Mouse (Mus musculus): Measurements from ENCODE around the gene Gpr35. TPM values are rescaled to one million over a fixed set of nuclear protein-coding genes. Genes with fewer than 3 reads are reported as not detected.

Gpr35 gene
- total and polyA plus RNA-seq, 2 experiments from 2014 or later, result 0.13 to 0.42 TPM

GRCm38 (mm10) chr1:92989891-92990290 is 39.2 kb downstream of the Gpr35 start:
- ATAC-seq, result no peak
- no peak for TF ChIP-seq CTCF (IDR thresholded peaks at IDR 0.05; ENCODE audit: low read depth)
- H3K9me3 ChIP-seq (ENCODE audit: low read length), result no peaks in the 10 kb centered on the region
- no peak for DNase-seq (ENCODE audit: low spot score)
- no peak overlapping the region for H3K4me2 ChIP-seq (ENCODE audit: low read depth, low read length)
- 79% methylated on average over 4 of the region's 4 CpGs for WGBS
- no peak overlapping the region for H3K4me3 ChIP-seq (ENCODE audit: low read length)
- no peaks in the 10 kb centered on the region for H3K27me3 ChIP-seq (ENCODE audit: insufficient read depth, low read length)
- H3K9ac ChIP-seq (replicated peaks; ENCODE audit: low read length), result no peak overlapping the region
- no peaks in the 10 kb centered on the region for H3K4me1 ChIP-seq (ENCODE audit: insufficient read depth, low read length)
- no peaks in the 10 kb centered on the region for H3K36me3 ChIP-seq (ENCODE audit: insufficient read depth, low read length)
- H3K27ac ChIP-seq, result no peak overlapping the region

GRCm38 (mm10) chr1:92992214-92992855 is 41.7 kb downstream of the Gpr35 start:
- H3K4me3 ChIP-seq (ENCODE audit: low read length), result no peak overlapping the region
- H3K36me3 ChIP-seq (ENCODE audit: insufficient read depth, low read length), result no peaks in the 10 kb centered on the region
- DNase-seq (ENCODE audit: low spot score) (no peak), ATAC-seq (no peak)
- WGBS, result 83% methylated on average over 6 of the region's 6 CpGs
- H3K27me3 ChIP-seq (ENCODE audit: insufficient read depth, low read length), result no peaks in the 10 kb centered on the region
- H3K9ac ChIP-seq (replicated peaks; ENCODE audit: low read length), result no peak overlapping the region
- no peak for TF ChIP-seq CTCF (IDR thresholded peaks at IDR 0.05; ENCODE audit: low read depth)
- no peak overlapping the region for H3K4me2 ChIP-seq (ENCODE audit: low read depth, low read length)
- H3K9me3 ChIP-seq (ENCODE audit: low read length), result no peaks in the 10 kb centered on the region
- no peak overlapping the region for H3K27ac ChIP-seq
- no peaks in the 10 kb centered on the region for H3K4me1 ChIP-seq (ENCODE audit: insufficient read depth, low read length)

GRCm38 (mm10) chr1:92992880-92993279 is 42.2 kb downstream of the Gpr35 start:
- H3K27me3 ChIP-seq (ENCODE audit: insufficient read depth, low read length), result no peaks in the 10 kb centered on the region
- no peak for DNase-seq (ENCODE audit: low spot score)
- ATAC-seq, result no peak
- H3K9ac ChIP-seq (replicated peaks; ENCODE audit: low read length), result no peak overlapping the region
- no peak overlapping the region for H3K4me3 ChIP-seq (ENCODE audit: low read length)
- 70% methylated on average over 2 of the region's 2 CpGs for WGBS
- no peak overlapping the region for H3K27ac ChIP-seq
- no peaks in the 10 kb centered on the region for H3K36me3 ChIP-seq (ENCODE audit: insufficient read depth, low read length)
- no peak overlapping the region for H3K4me2 ChIP-seq (ENCODE audit: low read depth, low read length)
- no peak for TF ChIP-seq CTCF (IDR thresholded peaks at IDR 0.05; ENCODE audit: low read depth)
- H3K4me1 ChIP-seq (ENCODE audit: insufficient read depth, low read length), result no peaks in the 10 kb centered on the region
- H3K9me3 ChIP-seq (ENCODE audit: low read length), result no peaks in the 10 kb centered on the region

GRCm38 (mm10) chr1:93006061-93006460 is 55.4 kb downstream of the Gpr35 start, which contains the start of gene Aqp12:
Aqp12 (plus strand) TSS chr1:93006334.
- ATAC-seq (no peak), DNase-seq (ENCODE audit: low spot score) (no peak)
- no peak for TF ChIP-seq CTCF (IDR thresholded peaks at IDR 0.05; ENCODE audit: low read depth)
- H3K36me3 ChIP-seq (ENCODE audit: insufficient read depth, low read length), result no peaks in the 10 kb centered on the region
- H3K27ac ChIP-seq, result no peak within 1 kb of the TSS
- H3K9ac ChIP-seq (replicated peaks; ENCODE audit: low read length), result no peak within 1 kb of the TSS
- no peaks in the 10 kb centered on the region for H3K27me3 ChIP-seq (ENCODE audit: insufficient read depth, low read length)
- 74% methylated on average over 7 of the region's 7 CpGs for WGBS
- no peak within 1 kb of the TSS for H3K4me3 ChIP-seq (ENCODE audit: low read length)
- H3K9me3 ChIP-seq (ENCODE audit: low read length), result no peaks in the 10 kb centered on the region
- no peaks in the 10 kb centered on the region for H3K4me1 ChIP-seq (ENCODE audit: insufficient read depth, low read length)
- H3K4me2 ChIP-seq (ENCODE audit: low read depth, low read length), result no peak within 1 kb of the TSS

- ATAC-seq (no peak), DNase-seq (ENCODE audit: low spot score) (no peak)
- no peaks in the 10 kb centered on the region for H3K36me3 ChIP-seq (ENCODE audit: insufficient read depth, low read length)
- no peak overlapping the region for H3K4me3 ChIP-seq (ENCODE audit: low read length)
- no peaks in the 10 kb centered on the region for H3K9me3 ChIP-seq (ENCODE audit: low read length)
- no peaks in the 10 kb centered on the region for H3K27me3 ChIP-seq (ENCODE audit: insufficient read depth, low read length)
- no peak for TF ChIP-seq CTCF (IDR thresholded peaks at IDR 0.05; ENCODE audit: low read depth)
- no peak overlapping the region for H3K27ac ChIP-seq
- H3K4me2 ChIP-seq (ENCODE audit: low read depth, low read length), result no peak overlapping the region
- H3K4me1 ChIP-seq (ENCODE audit: insufficient read depth, low read length), result no peaks in the 10 kb centered on the region
- 46% methylated on average over 4 of the region's 4 CpGs for WGBS
- H3K9ac ChIP-seq (replicated peaks; ENCODE audit: low read length), result no peak overlapping the region
Observed at GRCm38 (mm10) chr1:93009196-93009595, 58.5 kb downstream of the Gpr35 start.

DNA sequence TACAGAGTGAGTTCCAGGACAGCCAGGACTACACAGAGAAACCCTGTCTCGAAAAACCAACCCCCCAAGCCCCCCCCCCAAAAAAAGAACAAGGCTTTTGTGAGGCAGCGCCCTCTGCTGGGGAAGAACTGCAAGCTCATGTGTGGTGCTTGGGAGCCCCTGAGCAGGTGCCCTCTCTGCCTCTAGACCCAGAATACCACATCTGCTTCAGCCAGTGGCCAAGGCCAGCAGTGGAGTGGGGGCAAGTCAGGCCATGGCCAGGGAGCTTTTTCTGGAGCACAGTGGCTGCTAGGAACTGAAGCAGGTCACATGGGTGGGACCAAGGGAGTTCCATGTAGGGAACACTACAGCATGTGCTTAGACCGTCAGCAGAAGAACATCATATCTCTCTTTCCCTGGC is 60.1 kb downstream of the Gpr35 start:
- peak; percentile 57 for DNase-seq (ENCODE audit: low spot score)
- peak; percentile 74 for TF ChIP-seq CTCF (IDR thresholded peaks at IDR 0.05; ENCODE audit: low read depth)
- Histone ChIP-seq H3K4me3 (ENCODE audit: low read length) (no peak overlapping the region), H3K27ac (no peak overlapping the region), H3K9me3 (ENCODE audit: low read length) (no peaks in the 10 kb centered on the region), H3K9ac (replicated peaks; ENCODE audit: low read length) (no peak overlapping the region), H3K36me3 (ENCODE audit: insufficient read depth, low read length) (no peaks in the 10 kb centered on the region), H3K4me2 (ENCODE audit: low read depth, low read length) (no peak overlapping the region), H3K27me3 (ENCODE audit: insufficient read depth, low read length) (no peaks in the 10 kb centered on the region), H3K4me1 (ENCODE audit: insufficient read depth, low read length) (no peaks in the 10 kb centered on the region; the same call in 1 of the 2 replicates)
- 32% methylated on average over 3 of the region's 3 CpGs for WGBS
- peak; percentile 33 for ATAC-seq

- ATAC-seq (no peak), DNase-seq (ENCODE audit: low spot score) (no peak)
- 75% methylated on average over 7 of the region's 7 CpGs for WGBS
- 0 out of 2 replicates have a peak, but pooled peaks cover 10% of the 10 kb centered on the region for H3K36me3 ChIP-seq (ENCODE audit: insufficient read depth, low read length)
- no peaks in the 10 kb centered on the region for H3K27me3 ChIP-seq (ENCODE audit: insufficient read depth, low read length)
- H3K27ac ChIP-seq, result no peak overlapping the region
- H3K4me1 ChIP-seq (ENCODE audit: insufficient read depth, low read length), result no peaks in the 10 kb centered on the region; the same call in 1 of the 2 replicates
- no peak overlapping the region for H3K4me3 ChIP-seq (ENCODE audit: low read length)
- H3K4me2 ChIP-seq (ENCODE audit: low read depth, low read length), result no peak overlapping the region
- no peaks in the 10 kb centered on the region for H3K9me3 ChIP-seq (ENCODE audit: low read length)
- no peak overlapping the region for H3K9ac ChIP-seq (replicated peaks; ENCODE audit: low read length)
- TF ChIP-seq CTCF (IDR thresholded peaks at IDR 0.05; ENCODE audit: low read depth), result no peak
Observed at GRCm38 (mm10) chr1:93012103-93012585, 61.5 kb downstream of the Gpr35 start.

Data from hindbrain, postnatal 0 days (tissue).